Comparison of ENCODE assay signal across 9 mouse cellular contexts in the genomic region with DNA sequence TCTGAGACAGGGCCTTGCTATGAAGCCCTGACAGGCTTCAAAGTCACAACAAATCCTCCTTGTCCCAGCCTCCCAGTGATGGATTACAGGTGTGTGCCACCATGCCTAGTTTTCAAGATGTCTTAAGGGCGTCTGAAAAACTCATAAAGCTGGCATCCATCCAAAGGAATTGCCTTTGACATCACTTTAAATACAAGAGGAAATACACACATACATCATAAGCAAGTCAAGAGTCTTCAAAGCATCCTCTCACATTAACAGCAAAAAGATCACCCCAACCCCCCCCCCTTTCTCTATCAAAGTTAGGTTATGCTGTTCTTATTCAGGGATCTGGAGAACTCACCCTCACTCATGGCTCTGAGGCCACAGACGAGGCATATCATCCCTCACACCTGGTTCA. TPM values are rescaled to one million over a fixed set of nuclear protein-coding genes. Genes with fewer than 3 reads are reported as not detected.
DNase-seq lines count a peak whose midpoint lies in the region; ATAC-seq lines count a peak whose summit lies in the region.
"Had no signal": no experiment of that assay in that cellular context is flagged by ENCODE, and none has a peak within 500 bp of the region (broad histone marks: within the 10 kb centered on the region; RNA-seq: fewer than 3 reads in every experiment).

No protein-coding gene starts in this region.

- no peak for DNase-seq in lung, postnatal 10 days
- DNase-seq in adrenal gland, postnatal 4 days (ENCODE audit: low spot score in 2 of 2) = no peak
- DNase-seq in urinary bladder, adult 2 months (ENCODE audit: low spot score) = no peak
- DNase-seq in yolk sac, embryonic 10.5 days (ENCODE audit: low spot score) = no peak

- no peak overlapping the region for H3K27ac ChIP-seq in lung, embryonic 16.5 days (ENCODE audit: low read length)
- H3K27ac ChIP-seq in embryonic facial prominence, embryonic 15.5 days (replicated peaks) = no peak overlapping the region
- no peak overlapping the region for H3K27ac ChIP-seq in limb, embryonic 12.5 days
- H3K27ac ChIP-seq in stomach, embryonic 14.5 days (ENCODE audit: low read length) = no peak overlapping the region

- peak overlapping the region; percentile 91 for H3K4me2 ChIP-seq in lung, embryonic 16.5 days (ENCODE audit: low read depth, low read length)
- peak overlapping the region; percentile 80 for H3K4me2 ChIP-seq in embryonic facial prominence, embryonic 15.5 days (replicated peaks)
- peak overlapping the region; percentile 88 for H3K4me2 ChIP-seq in limb, embryonic 12.5 days
- peak overlapping the region; percentile 89 for H3K4me2 ChIP-seq in stomach, embryonic 14.5 days (replicated peaks; ENCODE audit: low read depth, low read length)

- H3K9ac ChIP-seq in lung, embryonic 16.5 days (ENCODE audit: low read length) = no peak overlapping the region
- H3K9ac ChIP-seq in embryonic facial prominence, embryonic 15.5 days = no peak overlapping the region
- no peak overlapping the region for H3K9ac ChIP-seq in limb, embryonic 12.5 days (replicated peaks)
- H3K9ac ChIP-seq in stomach, embryonic 14.5 days (replicated peaks; ENCODE audit: low read depth, low read length) = no peak overlapping the region

- no peak for ATAC-seq in lung, embryonic 16.5 days (ENCODE audit: low read depth)
- no peak for ATAC-seq in embryonic facial prominence, embryonic 15.5 days (ENCODE audit: insufficient number of reproducible peaks, low FRiP score, low TSS enrichment, low read depth)
- no peak for ATAC-seq in limb, embryonic 12.5 days (ENCODE audit: insufficient number of reproducible peaks, insufficient read depth, low FRiP score, low TSS enrichment, low read depth)
- no peak for ATAC-seq in stomach, embryonic 14.5 days (ENCODE audit: insufficient number of reproducible peaks, insufficient read depth, low FRiP score, low read depth)

- 41% methylated on average over 2 of the region's 2 CpGs for WGBS in lung, embryonic 16.5 days
- WGBS in embryonic facial prominence, embryonic 15.5 days = 25% methylated on average over 2 of the region's 2 CpGs
- WGBS in limb, embryonic 12.5 days = 43% methylated on average over 2 of the region's 2 CpGs
- 32% methylated on average over 2 of the region's 2 CpGs for WGBS in stomach, embryonic 14.5 days

- peak overlapping the region; percentile 75 for H3K4me3 ChIP-seq in lung, embryonic 16.5 days (ENCODE audit: low read length)
- peak overlapping the region; percentile 59 for H3K4me3 ChIP-seq in embryonic facial prominence, embryonic 15.5 days (replicated peaks)
- H3K4me3 ChIP-seq in limb, embryonic 12.5 days (replicated peaks) = peak overlapping the region; percentile 65; the same call in 1 of the 2 replicates
- peak overlapping the region; percentile 70; the same call in 1 of the 2 replicates for H3K4me3 ChIP-seq in stomach, embryonic 14.5 days (ENCODE audit: low read depth, low read length)

- no peaks in the 10 kb centered on the region for H3K36me3 ChIP-seq in lung, embryonic 16.5 days (ENCODE audit: control insufficient read depth, insufficient read depth, low read length)
- no peaks in the 10 kb centered on the region for H3K36me3 ChIP-seq in embryonic facial prominence, embryonic 15.5 days
- no peaks in the 10 kb centered on the region for H3K36me3 ChIP-seq in limb, embryonic 12.5 days
- no peaks in the 10 kb centered on the region for H3K36me3 ChIP-seq in stomach, embryonic 14.5 days (ENCODE audit: control insufficient read depth, insufficient read depth, low read length)

- peaks cover 35% of the 10 kb centered on the region for H3K4me1 ChIP-seq in lung, embryonic 16.5 days (replicated peaks; ENCODE audit: control insufficient read depth, insufficient read depth, low read length)
- H3K4me1 ChIP-seq in embryonic facial prominence, embryonic 15.5 days = peaks cover 66% of the 10 kb centered on the region
- H3K4me1 ChIP-seq in limb, embryonic 12.5 days (replicated peaks) = peaks cover 38% of the 10 kb centered on the region
- peaks cover 52% of the 10 kb centered on the region for H3K4me1 ChIP-seq in stomach, embryonic 14.5 days (ENCODE audit: control insufficient read depth, insufficient read depth, low read length)

- no peaks in the 10 kb centered on the region for H3K9me3 ChIP-seq in lung, embryonic 16.5 days (ENCODE audit: control insufficient read depth, low read length)
- no peaks in the 10 kb centered on the region for H3K9me3 ChIP-seq in embryonic facial prominence, embryonic 15.5 days (replicated peaks)
- no peaks in the 10 kb centered on the region for H3K9me3 ChIP-seq in limb, embryonic 12.5 days
- no peaks in the 10 kb centered on the region for H3K9me3 ChIP-seq in stomach, embryonic 14.5 days (ENCODE audit: control insufficient read depth, low read depth, low read length)

- H3K27me3 ChIP-seq in lung, embryonic 16.5 days (ENCODE audit: control insufficient read depth, insufficient read depth, low read depth, low read length) = no peaks in the 10 kb centered on the region
- no peaks in the 10 kb centered on the region for H3K27me3 ChIP-seq in embryonic facial prominence, embryonic 15.5 days
- no peaks in the 10 kb centered on the region for H3K27me3 ChIP-seq in limb, embryonic 12.5 days
- H3K27me3 ChIP-seq in stomach, embryonic 14.5 days (ENCODE audit: control insufficient read depth, insufficient read depth, low read length) = no peaks in the 10 kb centered on the region

RNA-seq across cellular contexts. Expression of gene Map3k14, which starts 1.4 kb away (rescaled TPM):
- polyA plus RNA-seq in lung, embryonic 16.5 days (2015; fragmentation: Nextera tagmentation; extraction: Ambion mirVana) = 3.7 and 4.5 TPM in 2 replicates
- 5.1 and 5.3 TPM in 2 replicates for polyA plus RNA-seq in embryonic facial prominence, embryonic 15.5 days (2015; fragmentation: Nextera tagmentation; extraction: Ambion mirVana)
- 4.2 and 4.7 TPM in 2 replicates for polyA plus RNA-seq in limb, embryonic 12.5 days (2016; fragmentation: Nextera tagmentation; extraction: Ambion mirVana)
- 5.6 and 6.0 TPM in 2 replicates for polyA plus RNA-seq in stomach, embryonic 14.5 days (2014; fragmentation: Nextera tagmentation; extraction: Ambion mirVana)
- 1 to 10 TPM; 6.9 to 8.0 TPM for total RNA-seq in adrenal gland, postnatal 4 days (2021)
- 6.6 and 8.9 TPM in 2 replicates for polyA plus RNA-seq in urinary bladder, adult 2 months (2012; rRNA removed)

RNA-seq across cellular contexts. Expression of gene Spata32, which starts 47.6 kb away (rescaled TPM):
- not detected in 2 replicates for polyA plus RNA-seq in lung, embryonic 16.5 days (2015; fragmentation: Nextera tagmentation; extraction: Ambion mirVana)
- not detected in 2 replicates for polyA plus RNA-seq in embryonic facial prominence, embryonic 15.5 days (2015; fragmentation: Nextera tagmentation; extraction: Ambion mirVana)
- polyA plus RNA-seq in limb, embryonic 12.5 days (2016; fragmentation: Nextera tagmentation; extraction: Ambion mirVana) = not detected in 2 replicates
- not detected in 2 replicates for polyA plus RNA-seq in stomach, embryonic 14.5 days (2014; fragmentation: Nextera tagmentation; extraction: Ambion mirVana)
- not detected for total RNA-seq in adrenal gland, postnatal 4 days (2021)
- polyA plus RNA-seq in urinary bladder, adult 2 months (2012; rRNA removed) = not detected in 2 replicates
- total RNA-seq: neutrophil, adult 5-6 weeks had no signal

RNA-seq across cellular contexts. Expression of gene 1700023F06Rik, which starts 57.5 kb away (rescaled TPM):
- polyA plus RNA-seq in lung, embryonic 16.5 days (2015; fragmentation: Nextera tagmentation; extraction: Ambion mirVana) = 0.44 TPM in 2 replicates
- 1.4 and 2.0 TPM in 2 replicates for polyA plus RNA-seq in embryonic facial prominence, embryonic 15.5 days (2015; fragmentation: Nextera tagmentation; extraction: Ambion mirVana)
- 0.50 and 0.74 TPM in 2 replicates for polyA plus RNA-seq in limb, embryonic 12.5 days (2016; fragmentation: Nextera tagmentation; extraction: Ambion mirVana)
- polyA plus RNA-seq in stomach, embryonic 14.5 days (2014; fragmentation: Nextera tagmentation; extraction: Ambion mirVana) = 1.5 and 1.8 TPM in 2 replicates
- total RNA-seq in adrenal gland, postnatal 4 days (2021) = under 1 TPM; 0.45 to 0.70 TPM
- polyA plus RNA-seq in urinary bladder, adult 2 months (2012; rRNA removed) = 1.3 and 3.3 TPM in 2 replicates
- total RNA-seq: neutrophil, adult 5-6 weeks had no signal
